Mouse (Mus musculus) thymus, adult 2 months (tissue): ENCODE measurements around the gene Fxyd1. TPM values are rescaled to one million over a fixed set of nuclear protein-coding genes. Genes with fewer than 3 reads are reported as not detected.

Experiments used
- DNase-seq: peaks from one replicate; pipeline ENCODE4 v3.0.0; 2021
- H3K27ac ChIP-seq: fragments of 200-500 bp; 2 replicates; pipeline ENCODE4 v1.5.1; 2012; ENCODE audit warnings: low read length, control low read depth; ENCODE audit not compliant: control insufficient read depth, insufficient read depth
- H3K27me3 ChIP-seq: fragments of 200-500 bp; 2 replicates; pipeline ENCODE4 v1.6.1; 2012; ENCODE audit warnings: mild to moderate bottlenecking, low read length, moderate library complexity, mixed read lengths; ENCODE audit not compliant: control insufficient read depth, insufficient read depth
- H3K36me3 ChIP-seq: fragments of 200-500 bp; 2 replicates; pipeline ENCODE4 v1.6.1; 2012; ENCODE audit warnings: mild to moderate bottlenecking, low read length, moderate library complexity; ENCODE audit not compliant: control insufficient read depth, insufficient read depth
- H3K4me1 ChIP-seq: fragments of 200-500 bp; replicated peaks from 2 replicates; pipeline ENCODE4 v1.6.1; 2012; ENCODE audit warnings: low read length; ENCODE audit not compliant: control insufficient read depth, insufficient read depth
- H3K4me3 ChIP-seq: fragments of 200-500 bp; 2 replicates; pipeline ENCODE4 v1.5.1; 2012; ENCODE audit warnings: mild to moderate bottlenecking, low read length, control low read depth, moderate library complexity; ENCODE audit not compliant: control insufficient read depth, insufficient read depth
- CTCF ChIP-seq: fragments of 200-500 bp; IDR thresholded peaks from 2 replicates; pipeline ENCODE4 v1.5.1; 2012; ENCODE audit warnings: mild to moderate bottlenecking, control low read depth, low read length, moderate library complexity, borderline replicate concordance; ENCODE audit not compliant: control insufficient read depth, poor library complexity, insufficient read depth; ENCODE audit errors: extremely low read depth
- POLR2A ChIP-seq: fragments of 200-500 bp; IDR thresholded peaks from 2 replicates; pipeline ENCODE4 v1.6.1; 2012; ENCODE audit warnings: mild to moderate bottlenecking, low read length, control low read depth, moderate library complexity; ENCODE audit not compliant: control insufficient read depth, poor library complexity, insufficient read depth; ENCODE audit errors: extremely low read depth
- WGBS: fragments of 180-500 bp; shearing (Covaris S2); methylation state at CpG from one replicate; pipeline ENCODE4 v1.1.7; 2018; 5-methylcytosine and 5-hydroxymethylcytosine counted together
- polyA plus RNA-seq: library from polyadenylated mRNA; depleted of rRNA; stranded (reverse); fragments of >200 nt; gene quantifications from 2 replicates; pipeline ENCODE4 v1.2.3, GENCODE M21; 2012

Gene Fxyd1
- polyA plus RNA-seq, 1 experiment, result 107 TPM

GRCm38 (mm10) chr7:31031731-31032130 is 25.3 kb downstream of the Fxyd1 start:
- Histone ChIP-seq H3K27me3 (no peaks in the 10 kb centered on the region), H3K27ac (peak overlapping the region; percentile 68; the same call in 1 of the 2 replicates), H3K4me1 (peaks cover 51% of the 10 kb centered on the region), H3K4me3 (no peak overlapping the region), H3K36me3 (0 out of 2 replicates have a peak, but pooled peaks cover 3% of the 10 kb centered on the region)
- TF ChIP-seq POLR2A (no peak), CTCF (no peak)
- WGBS, result 74% methylated on average over 7 of the region's 7 CpGs
- DNase-seq, result no peak

GRCm38 (mm10) chr7:31030717-31031116 is 26.3 kb downstream of the Fxyd1 start:
- H3K27ac ChIP-seq, result no peak overlapping the region
- 92% methylated on average over 2 of the region's 2 CpGs for WGBS
- TF ChIP-seq POLR2A (no peak), CTCF (no peak)
- 0 out of 2 replicates have a peak, but pooled peaks cover 3% of the 10 kb centered on the region for H3K36me3 ChIP-seq
- H3K4me1 ChIP-seq, result peaks cover 44% of the 10 kb centered on the region
- DNase-seq, result no peak
- no peak overlapping the region for H3K4me3 ChIP-seq
- H3K27me3 ChIP-seq, result no peaks in the 10 kb centered on the region

- no peak overlapping the region for H3K4me3 ChIP-seq
- TF ChIP-seq POLR2A (no peak), CTCF (no peak)
- 64% methylated on average over 8 of the region's 8 CpGs for WGBS
- H3K36me3 ChIP-seq, result no peaks in the 10 kb centered on the region
- no peak overlapping the region for H3K27ac ChIP-seq
- peaks cover 25% of the 10 kb centered on the region for H3K4me1 ChIP-seq
- no peak for DNase-seq
- H3K27me3 ChIP-seq, result no peaks in the 10 kb centered on the region
These were observed 28.4 kb downstream of the Fxyd1 start for GRCm38 (mm10) chr7:31028609-31029008.

- WGBS, result 30% methylated on average over 10 of the region's 10 CpGs
- no peak for DNase-seq
- Histone ChIP-seq H3K4me3 (no peak overlapping the region), H3K27ac (no peak overlapping the region), H3K27me3 (no peaks in the 10 kb centered on the region), H3K4me1 (no peaks in the 10 kb centered on the region), H3K36me3 (no peaks in the 10 kb centered on the region)
- TF ChIP-seq CTCF, result no peak
- TF ChIP-seq POLR2A, result no peak
These were observed 39.7 kb downstream of the Fxyd1 start for GRCm38 (mm10) chr7:31017104-31017901.

- H3K36me3 ChIP-seq, result no peaks in the 10 kb centered on the region
- DNase-seq, result no peak
- WGBS, result 92% methylated on average over 5 of the region's 5 CpGs
- no peak overlapping the region for H3K27ac ChIP-seq
- no peaks in the 10 kb centered on the region for H3K4me1 ChIP-seq
- TF ChIP-seq POLR2A (no peak), CTCF (no peak)
- no peaks in the 10 kb centered on the region for H3K27me3 ChIP-seq
- H3K4me3 ChIP-seq, result no peak overlapping the region
These were observed 44.0 kb downstream of the Fxyd1 start for GRCm38 (mm10) chr7:31012971-31013370.

GRCm38 (mm10) chr7:31008889-31009288 is 48.1 kb downstream of the Fxyd1 start:
- H3K4me3 ChIP-seq, result no peak overlapping the region
- H3K27me3 ChIP-seq, result no peaks in the 10 kb centered on the region
- DNase-seq, result no peak
- WGBS, result 84% methylated on average over 3 of the region's 3 CpGs
- no peak overlapping the region for H3K27ac ChIP-seq
- H3K4me1 ChIP-seq, result no peaks in the 10 kb centered on the region
- H3K36me3 ChIP-seq, result no peaks in the 10 kb centered on the region
- no peak for TF ChIP-seq POLR2A
- TF ChIP-seq CTCF, result no peak

DNA sequence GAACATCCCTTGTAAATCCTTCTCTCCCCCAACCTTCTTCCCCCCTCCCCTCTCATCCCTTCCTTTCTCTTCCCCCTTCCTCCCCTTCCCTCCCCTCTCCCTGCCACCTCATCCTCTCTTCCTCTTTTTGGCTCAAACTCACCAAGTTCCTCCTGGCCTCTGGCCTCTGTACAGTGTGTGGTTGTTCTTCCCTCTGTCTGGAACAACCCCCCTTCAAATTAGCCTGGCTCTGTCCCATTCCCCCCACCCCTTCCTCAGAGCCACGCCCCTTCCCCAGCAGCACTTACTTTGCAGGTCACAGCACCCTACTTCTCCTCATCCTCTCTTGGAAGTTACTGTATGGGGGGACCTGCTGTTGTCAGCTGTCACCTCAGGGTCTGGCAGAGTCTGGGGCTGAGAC is 48.8 kb downstream of the Fxyd1 start:
- no peaks in the 10 kb centered on the region for H3K4me1 ChIP-seq
- H3K27ac ChIP-seq, result no peak overlapping the region
- H3K36me3 ChIP-seq, result no peaks in the 10 kb centered on the region
- no peak overlapping the region for H3K4me3 ChIP-seq
- H3K27me3 ChIP-seq, result no peaks in the 10 kb centered on the region
- 22% methylated on average over 1 of the region's 1 CpGs for WGBS
- no peak for DNase-seq
- no peak for TF ChIP-seq CTCF
- no peak for TF ChIP-seq POLR2A
